Mouse (Mus musculus) G1E (cell line): ENCODE data around the gene Gm9817. TPM values are rescaled to one million over a fixed set of nuclear protein-coding genes. Genes with fewer than 3 reads are reported as not detected.
"Not testable (repeated sequence)": the region's sequence is repeated elsewhere in the genome, so short reads cannot be mapped to it uniquely, and the experiment has no call there.

Experiments
- ATAC-seq: 2 replicates; pipeline ENCODE4 v1.8.0; 2016; ENCODE audit warnings: mild to moderate bottlenecking; ENCODE audit not compliant: insufficient number of reproducible peaks, poor library complexity, low FRiP score, severe bottlenecking; ENCODE audit errors: extremely low read depth
- DNase-seq: peaks from one replicate; pipeline ENCODE4 v3.0.0; 2012; ENCODE audit warnings: low spot score
- H3K27me3 ChIP-seq: 2 replicates; pipeline ENCODE4 v1.6.1; 2012; ENCODE audit warnings: mild to moderate bottlenecking, low read length, inconsistent platforms; ENCODE audit not compliant: insufficient read depth
- H3K36me3 ChIP-seq: replicated peaks from 2 replicates; pipeline ENCODE3; 2012; ENCODE audit warnings: mild to moderate bottlenecking, inconsistent platforms
- H3K4me1 ChIP-seq: 2 replicates; pipeline ENCODE4 v1.6.1; 2012; ENCODE audit warnings: low read depth, low read length, inconsistent platforms, mixed read lengths; ENCODE audit not compliant: insufficient read depth
- H3K4me3 ChIP-seq: 2 replicates; pipeline ENCODE4 v1.5.1; 2012; ENCODE audit warnings: low read depth, mild to moderate bottlenecking, inconsistent platforms, low read length, moderate library complexity, mixed read lengths
- H3K9me3 ChIP-seq: replicated peaks from 2 replicates; pipeline ENCODE4 v1.6.1; 2012; ENCODE audit warnings: inconsistent platforms
- CTCF ChIP-seq: IDR thresholded peaks from 2 replicates; pipeline ENCODE4 v1.5.1; 2012; ENCODE audit warnings: low read depth, low read length, inconsistent platforms, mixed read lengths
- GATA1 ChIP-seq: IDR thresholded peaks from 2 replicates; pipeline ENCODE4 v1.6.1; 2012; ENCODE audit warnings: borderline replicate concordance, low read length, inconsistent platforms, mixed read lengths
- GATA2 ChIP-seq: IDR thresholded peaks from 2 replicates; pipeline ENCODE4 v1.6.1; 2012; ENCODE audit warnings: low read depth, low read length, inconsistent platforms, borderline replicate concordance
- POLR2AphosphoS5 ChIP-seq: IDR thresholded peaks from 2 replicates; pipeline ENCODE4 v1.6.1; 2012; ENCODE audit warnings: low read depth, low read length, inconsistent platforms; ENCODE audit not compliant: insufficient replicate concordance
- TAL1 ChIP-seq: conservative IDR thresholded peaks from 2 replicates; pipeline ENCODE4 v1.6.1; 2012; ENCODE audit warnings: low read depth, low read length, inconsistent platforms, mixed read lengths
- polyA plus RNA-seq: library from polyadenylated mRNA; stranded (reverse); fragments of >175 nt; gene quantifications from 2 replicates; pipeline ENCODE4 v1.2.3, GENCODE M21; 2012
- total RNA-seq, 2 experiments: library from RNA; stranded (forward) in 1 of 2; stranded (reverse) in 1 of 2; fragments of 200-1000 nt in 1 of 2; fragments of >200 nt in 1 of 2; fragmentation: Nextera tagmentation in 1 of 2; gene quantifications; 2 replicates each; pipeline ENCODE4 v1.2.3; 2014 to 2017

Gene Gm9817
- total RNA-seq (2014; fragmentation: Nextera tagmentation) (0.60 TPM in 1 of 2 replicates, not detected in the other), total RNA-seq (2017) (0.05 and 0.12 TPM in 2 replicates), polyA plus RNA-seq (0.09 TPM in 2 replicates)

- H3K4me3 ChIP-seq, DNase-seq, H3K9me3 ChIP-seq, H3K27me3 ChIP-seq, ATAC-seq, H3K36me3 ChIP-seq, H3K4me1 ChIP-seq: not testable (repeated sequence)
These were observed at the start of gene Gm9817 for GRCm38 (mm10) chr13:45078392-45078791. TSS of gene Gm9817 (plus strand) at chr13:45078692.

- no peaks in the 10 kb centered on the region for H3K9me3 ChIP-seq
- no peak overlapping the region for H3K4me3 ChIP-seq
- H3K4me1 ChIP-seq: peaks cover 8% of the 10 kb centered on the region
- TF ChIP-seq GATA1: no peak
- no peak for TF ChIP-seq POLR2AphosphoS5
- TF ChIP-seq TAL1: no peak
- no peak for TF ChIP-seq GATA2
- no peak for TF ChIP-seq CTCF
- H3K36me3 ChIP-seq: no peaks in the 10 kb centered on the region
- ATAC-seq (no peak), DNase-seq (no peak)
- peaks cover 29% of the 10 kb centered on the region for H3K27me3 ChIP-seq
These were observed 48.7 kb upstream of the Gm9817 start for GRCm38 (mm10) chr13:45029791-45030190.

GRCm38 (mm10) chr13:45030830-45031229, 47.7 kb upstream of the Gm9817 start:
- TF ChIP-seq CTCF (peak; percentile 88), TAL1 (no peak)
- Histone ChIP-seq H3K27me3 (peaks cover 23% of the 10 kb centered on the region), H3K36me3 (no peaks in the 10 kb centered on the region), H3K4me3 (no peak overlapping the region), H3K4me1 (peaks cover 8% of the 10 kb centered on the region), H3K9me3 (no peaks in the 10 kb centered on the region)
- ATAC-seq (no peak; the same call in 1 of the 2 replicates), DNase-seq (peak; percentile 50)

DNA sequence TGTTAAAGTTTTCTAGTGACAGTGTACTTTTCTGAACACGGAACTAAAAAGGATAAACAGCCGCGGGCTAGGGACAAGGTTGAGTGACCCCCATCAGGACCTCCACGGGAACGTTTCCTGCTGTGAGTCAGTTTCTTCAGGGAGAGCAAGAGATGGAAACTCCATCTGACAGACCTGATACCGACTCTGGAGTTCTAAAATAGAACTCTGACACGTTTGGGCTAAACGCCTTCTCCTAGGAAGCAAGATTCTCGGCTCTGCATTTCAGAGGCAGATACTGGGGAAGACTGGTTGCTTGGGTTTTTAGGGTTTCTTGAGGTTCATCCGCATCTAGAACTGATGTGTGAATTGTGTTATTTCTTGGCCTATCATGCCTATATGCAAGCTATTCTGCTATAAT, 47.2 kb upstream of the Gm9817 start:
- Histone ChIP-seq H3K27me3 (peaks cover 23% of the 10 kb centered on the region), H3K36me3 (no peaks in the 10 kb centered on the region), H3K9me3 (no peaks in the 10 kb centered on the region), H3K4me3 (no peak overlapping the region), H3K4me1 (peaks cover 8% of the 10 kb centered on the region)
- no peak for DNase-seq
- no peak for ATAC-seq
- TF ChIP-seq GATA2 (no peak), CTCF (no peak), POLR2AphosphoS5 (no peak), TAL1 (no peak), GATA1 (no peak)

- no peak for TF ChIP-seq GATA2
- TF ChIP-seq CTCF: no peak
- TF ChIP-seq POLR2AphosphoS5: no peak
- TF ChIP-seq TAL1: no peak
- TF ChIP-seq GATA1: no peak
- Histone ChIP-seq H3K27me3 (peaks cover 27% of the 10 kb centered on the region), H3K4me3 (no peak overlapping the region), H3K4me1 (peaks cover 8% of the 10 kb centered on the region), H3K36me3 (no peaks in the 10 kb centered on the region), H3K9me3 (no peaks in the 10 kb centered on the region)
- ATAC-seq (no peak), DNase-seq (no peak)
These were observed 46.7 kb upstream of the Gm9817 start for GRCm38 (mm10) chr13:45031748-45032147.

- DNase-seq (no peak), ATAC-seq (no peak)
- H3K27me3 ChIP-seq: peaks cover 27% of the 10 kb centered on the region
- H3K36me3 ChIP-seq: no peaks in the 10 kb centered on the region
- no peak overlapping the region for H3K4me3 ChIP-seq
- H3K9me3 ChIP-seq: no peaks in the 10 kb centered on the region
- TF ChIP-seq TAL1 (no peak), CTCF (no peak), POLR2AphosphoS5 (no peak), GATA2 (no peak), GATA1 (no peak)
- H3K4me1 ChIP-seq: peaks cover 8% of the 10 kb centered on the region
These were observed 46.0 kb upstream of the Gm9817 start for GRCm38 (mm10) chr13:45032484-45032883.

- TF ChIP-seq GATA2: no peak
- no peak for TF ChIP-seq POLR2AphosphoS5
- TF ChIP-seq CTCF: no peak
- no peak for TF ChIP-seq GATA1
- no peak for TF ChIP-seq TAL1
- peaks cover 8% of the 10 kb centered on the region for H3K4me1 ChIP-seq
- H3K27me3 ChIP-seq: peaks cover 27% of the 10 kb centered on the region
- DNase-seq (no peak), ATAC-seq (no peak)
- no peak overlapping the region for H3K4me3 ChIP-seq
- no peaks in the 10 kb centered on the region for H3K36me3 ChIP-seq
- H3K9me3 ChIP-seq: no peaks in the 10 kb centered on the region
These were observed 45.1 kb upstream of the Gm9817 start for GRCm38 (mm10) chr13:45033360-45033759.
